Mouse (Mus musculus) mature B cell (primary cell): ENCODE data around the gene Gm10518.
"Not testable (repeated sequence)": the region's sequence is repeated elsewhere in the genome, so short reads cannot be mapped to it uniquely, and the experiment has no call there.

Source experiments
- in situ Hi-C: fragments of 300-500 bp; cut with MboI; formaldehyde crosslinking; loops from 2 replicates; pipeline ENCODE4 v1.14.3; 2019

The Gm10518 gene

GRCm38 (mm10) chr1:179802610-179803512, at the start of gene Gm10518:
Gene Gm10518, plus strand, starts transcription at chr1:179803376.
- in situ Hi-C loops, result no loop called here

- in situ Hi-C loops, result no loop called here
Measured at GRCm38 (mm10) chr1:179756477-179756876, 46.7 kb upstream of the Gm10518 start.

- in situ Hi-C loops, result no loop called here
Measured at GRCm38 (mm10) chr1:179760086-179760485, 43.1 kb upstream of the Gm10518 start.

GRCm38 (mm10) chr1:179760553-179760952, 42.6 kb upstream of the Gm10518 start:
- in situ Hi-C loops, result no loop called here

- in situ Hi-C loops, result no loop called here
Measured at GRCm38 (mm10) chr1:179776831-179777230, 26.3 kb upstream of the Gm10518 start.

GRCm38 (mm10) chr1:179784098-179784497, 19.1 kb upstream of the Gm10518 start:
- in situ Hi-C loops, result no loop called here

GRCm38 (mm10) chr1:179785502-179785901, 17.7 kb upstream of the Gm10518 start:
- in situ Hi-C loops, result no loop called here

GRCm38 (mm10) chr1:179787281-179787680, 15.9 kb upstream of the Gm10518 start:
- in situ Hi-C loops, result no loop called here

- in situ Hi-C loops, result no loop called here
Measured at GRCm38 (mm10) chr1:179798794-179799193, 4.4 kb upstream of the Gm10518 start.

GRCm38 (mm10) chr1:179803513-179804139, 450 bp downstream of the Gm10518 start, which contains the start of gene Ahctf1:
Gene Ahctf1, minus strand, starts transcription at chr1:179803680.
- in situ Hi-C loops, result no loop called here

- in situ Hi-C loops, result no loop called here
Measured at GRCm38 (mm10) chr1:179804140-179804881, 1.1 kb downstream of the Gm10518 start.

GRCm38 (mm10) chr1:179805751-179806150, 2.6 kb downstream of the Gm10518 start:
- in situ Hi-C loops, result no loop called here

GRCm38 (mm10) chr1:179807468-179807867, 4.3 kb downstream of the Gm10518 start:
- in situ Hi-C loops, result no loop called here

GRCm38 (mm10) chr1:179808300-179808699, 5.1 kb downstream of the Gm10518 start:
- in situ Hi-C loops, result no loop called here

- in situ Hi-C loops, result no loop called here
Measured at GRCm38 (mm10) chr1:179813385-179813784, 10.2 kb downstream of the Gm10518 start.

- in situ Hi-C loops, result no loop called here
Measured at GRCm38 (mm10) chr1:179814616-179815015, 11.4 kb downstream of the Gm10518 start.

- in situ Hi-C loops, result not testable (repeated sequence)
Measured at GRCm38 (mm10) chr1:179818490-179819278, 15.5 kb downstream of the Gm10518 start.

- in situ Hi-C loops, result no loop called here
Measured at GRCm38 (mm10) chr1:179824549-179824948, 21.4 kb downstream of the Gm10518 start.

- in situ Hi-C loops, result no loop called here
Measured at GRCm38 (mm10) chr1:179828051-179828450, 24.9 kb downstream of the Gm10518 start.

GRCm38 (mm10) chr1:179828900-179829299, 25.7 kb downstream of the Gm10518 start:
- in situ Hi-C loops, result no loop called here

- in situ Hi-C loops, result no loop called here
Measured at GRCm38 (mm10) chr1:179832710-179833240, 29.6 kb downstream of the Gm10518 start.
